In genomic region chr9:20976961-20977689, GRCm38 (mm10) we compare ENCODE assay signal across 8 mouse cellular contexts. TPM values are rescaled to one million over a fixed set of nuclear protein-coding genes. Genes with fewer than 3 reads are reported as not detected.
DNase-seq lines count a peak whose midpoint lies in the region; ATAC-seq and TF ChIP-seq lines count a peak whose summit lies in the region.

No protein-coding gene starts in this region.

- ATAC-seq in heart, embryonic 16.5 days (replicated peaks; ENCODE audit: extremely low read depth, insufficient read depth, low FRiP score) = no peak
- ATAC-seq in hindbrain, postnatal 0 days = no peak
- ATAC-seq in midbrain, embryonic 16.5 days = no peak
- no peak for ATAC-seq in CD4-positive, CD25-positive, alpha-beta regulatory T cell, adult 4 months

- H3K4me1 ChIP-seq in heart, embryonic 16.5 days (ENCODE audit: control insufficient read depth, insufficient read depth, low read length) = peaks cover 40% of the 10 kb centered on the region
- H3K4me1 ChIP-seq in hindbrain, postnatal 0 days (ENCODE audit: insufficient read depth, low read length) = peaks cover 16% of the 10 kb centered on the region
- peaks cover 11% of the 10 kb centered on the region; the same call in 1 of the 2 replicates for H3K4me1 ChIP-seq in midbrain, embryonic 16.5 days (ENCODE audit: control insufficient read depth, insufficient read depth, low read length)

- peak; percentile 11; the same call in 1 of the 2 replicates for TF ChIP-seq CTCF in hindbrain, postnatal 0 days (IDR thresholded peaks at IDR 0.05; ENCODE audit: low read depth)

- no peaks in the 10 kb centered on the region for H3K27me3 ChIP-seq in heart, embryonic 16.5 days (ENCODE audit: control insufficient read depth, insufficient read depth, low read length)
- no peaks in the 10 kb centered on the region for H3K27me3 ChIP-seq in hindbrain, postnatal 0 days (ENCODE audit: insufficient read depth, low read length)
- H3K27me3 ChIP-seq in midbrain, embryonic 16.5 days (ENCODE audit: control insufficient read depth, insufficient read depth, low read depth, low read length) = no peaks in the 10 kb centered on the region

- DNase-seq in heart, adult 18-20 months = no peak
- peak; percentile 67 for DNase-seq in adipocyte (ENCODE audit: low spot score)
- no peak for DNase-seq in hindbrain, postnatal 0 days (ENCODE audit: low spot score)
- no peak for DNase-seq in cerebellum, postnatal 4 days (ENCODE audit: low spot score in 2 of 2)
- no peak for DNase-seq in layer of hippocampus, postnatal 14 days (ENCODE audit: low spot score in 2 of 2)

- H3K4me3 ChIP-seq in heart, embryonic 16.5 days (ENCODE audit: low read length) = peak overlapping the region; percentile 94
- peak overlapping the region; percentile 71 for H3K4me3 ChIP-seq in hindbrain, postnatal 0 days (ENCODE audit: low read length)
- H3K4me3 ChIP-seq in midbrain, embryonic 16.5 days (ENCODE audit: low read depth, low read length) = peak overlapping the region; percentile 81

- no peaks in the 10 kb centered on the region for H3K9me3 ChIP-seq in heart, embryonic 16.5 days (replicated peaks; ENCODE audit: control insufficient read depth, low read length)
- H3K9me3 ChIP-seq in hindbrain, postnatal 0 days (ENCODE audit: low read length) = no peaks in the 10 kb centered on the region
- H3K9me3 ChIP-seq in midbrain, embryonic 16.5 days (replicated peaks; ENCODE audit: control insufficient read depth, low read length, poor library complexity, severe bottlenecking) = no peaks in the 10 kb centered on the region

- H3K4me2 ChIP-seq in heart, embryonic 16.5 days (ENCODE audit: low read depth, low read length) = peak overlapping the region; percentile 88
- H3K4me2 ChIP-seq in hindbrain, postnatal 0 days (ENCODE audit: low read depth, low read length) = peak overlapping the region; percentile 100
- H3K4me2 ChIP-seq in midbrain, embryonic 16.5 days (ENCODE audit: low read length) = peak overlapping the region; percentile 98

- H3K27ac ChIP-seq in heart, embryonic 16.5 days (ENCODE audit: low read length) = peak overlapping the region; percentile 95
- no peak overlapping the region for H3K27ac ChIP-seq in hindbrain, postnatal 0 days
- no peak overlapping the region for H3K27ac ChIP-seq in midbrain, embryonic 16.5 days (ENCODE audit: low read length)

- WGBS in heart, embryonic 16.5 days = 1% methylated on average over 4 of the region's 4 CpGs
- WGBS in hindbrain, postnatal 0 days = 3% methylated on average over 4 of the region's 4 CpGs
- WGBS in midbrain, embryonic 16.5 days = 1% methylated on average over 4 of the region's 4 CpGs

- peak overlapping the region; percentile 93 for H3K9ac ChIP-seq in heart, embryonic 16.5 days (ENCODE audit: low read length)
- H3K9ac ChIP-seq in hindbrain, postnatal 0 days (replicated peaks; ENCODE audit: low read length) = peak overlapping the region; percentile 61
- peak overlapping the region; percentile 78 for H3K9ac ChIP-seq in midbrain, embryonic 16.5 days (ENCODE audit: low read depth, low read length)

- H3K36me3 ChIP-seq in heart, embryonic 16.5 days (ENCODE audit: control insufficient read depth, insufficient read depth) = no peaks in the 10 kb centered on the region
- H3K36me3 ChIP-seq in hindbrain, postnatal 0 days (ENCODE audit: insufficient read depth, low read length) = no peaks in the 10 kb centered on the region
- H3K36me3 ChIP-seq in midbrain, embryonic 16.5 days (ENCODE audit: control insufficient read depth, insufficient read depth, low read length) = no peaks in the 10 kb centered on the region

RNA-seq across cellular contexts. Expression of gene S1pr2, which starts 0.5 kb away (rescaled TPM):
- 18.2 and 23.7 TPM in 2 replicates for polyA plus RNA-seq in heart, embryonic 16.5 days (2015; fragmentation: Nextera tagmentation; extraction: Ambion mirVana)
- 1 to 10 TPM; 1.4 to 2.0 TPM for total RNA-seq in heart, adult 18-20 months (2021)
- 3.4 and 6.0 TPM in 2 replicates for total RNA-seq in hindbrain, postnatal 0 days (2014; rRNA removed)
- 6.9 and 8.5 TPM in 2 replicates for polyA plus RNA-seq in hindbrain, postnatal 0 days (2015; fragmentation: Nextera tagmentation; extraction: Ambion mirVana)
- polyA plus RNA-seq in midbrain, embryonic 16.5 days (2015; fragmentation: Nextera tagmentation; extraction: Ambion mirVana) = 9.7 and 10.3 TPM in 2 replicates
- polyA plus RNA-seq in CD4-positive, CD25-positive, alpha-beta regulatory T cell, adult 4 months (2017; shearing (Covaris generic)) = 1 to 10 TPM; 3.2 to 5.6 TPM
- 1 to 10 TPM; 2.1 to 3.5 TPM for total RNA-seq in layer of hippocampus, postnatal 14 days (2021)

RNA-seq across cellular contexts. Expression of gene Dnmt1, which starts 17.4 kb away (rescaled TPM):
- polyA plus RNA-seq in heart, embryonic 16.5 days (2015; fragmentation: Nextera tagmentation; extraction: Ambion mirVana) = 56.1 and 63.1 TPM in 2 replicates
- total RNA-seq in heart, adult 18-20 months (2021) = 10 to 100 TPM; 10.3 to 12.6 TPM
- total RNA-seq in hindbrain, postnatal 0 days (2014; rRNA removed) = 78.2 and 86.5 TPM in 2 replicates
- 36.1 and 36.2 TPM in 2 replicates for polyA plus RNA-seq in hindbrain, postnatal 0 days (2015; fragmentation: Nextera tagmentation; extraction: Ambion mirVana)
- 67.7 and 71.7 TPM in 2 replicates for polyA plus RNA-seq in midbrain, embryonic 16.5 days (2015; fragmentation: Nextera tagmentation; extraction: Ambion mirVana)
- polyA plus RNA-seq in CD4-positive, CD25-positive, alpha-beta regulatory T cell, adult 4 months (2017; shearing (Covaris generic)) = 10 to 100 TPM; 43.0 to 75.2 TPM
- total RNA-seq in layer of hippocampus, postnatal 14 days (2021) = 10 to 100 TPM; 35.5 to 37.1 TPM

RNA-seq across cellular contexts. Expression of gene Mrpl4, which starts 25.4 kb away (rescaled TPM):
- polyA plus RNA-seq in heart, embryonic 16.5 days (2015; fragmentation: Nextera tagmentation; extraction: Ambion mirVana) = 170 and 173 TPM in 2 replicates
- total RNA-seq in heart, adult 18-20 months (2021) = 100 to 1,000 TPM; 130 to 138 TPM
- total RNA-seq in hindbrain, postnatal 0 days (2014; rRNA removed) = 104 and 107 TPM in 2 replicates
- 117 and 124 TPM in 2 replicates for polyA plus RNA-seq in hindbrain, postnatal 0 days (2015; fragmentation: Nextera tagmentation; extraction: Ambion mirVana)
- 101 and 104 TPM in 2 replicates for polyA plus RNA-seq in midbrain, embryonic 16.5 days (2015; fragmentation: Nextera tagmentation; extraction: Ambion mirVana)
- 100 to 1,000 TPM in 1 of 2 experiments, 10 to 100 TPM in 1; 94.9 to 122 TPM for polyA plus RNA-seq in CD4-positive, CD25-positive, alpha-beta regulatory T cell, adult 4 months (2017; shearing (Covaris generic))
- 10 to 100 TPM; 60.4 to 62.8 TPM for total RNA-seq in layer of hippocampus, postnatal 14 days (2021)

RNA-seq across cellular contexts. Expression of gene Icam1, which starts 38.7 kb away (rescaled TPM):
- polyA plus RNA-seq in heart, embryonic 16.5 days (2015; fragmentation: Nextera tagmentation; extraction: Ambion mirVana) = 23.8 and 29.6 TPM in 2 replicates
- 1 to 10 TPM; 8.7 to 9.1 TPM for total RNA-seq in heart, adult 18-20 months (2021)
- 4.3 and 5.0 TPM in 2 replicates for total RNA-seq in hindbrain, postnatal 0 days (2014; rRNA removed)
- polyA plus RNA-seq in hindbrain, postnatal 0 days (2015; fragmentation: Nextera tagmentation; extraction: Ambion mirVana) = 3.8 and 4.4 TPM in 2 replicates
- 3.0 and 3.1 TPM in 2 replicates for polyA plus RNA-seq in midbrain, embryonic 16.5 days (2015; fragmentation: Nextera tagmentation; extraction: Ambion mirVana)
- polyA plus RNA-seq in CD4-positive, CD25-positive, alpha-beta regulatory T cell, adult 4 months (2017; shearing (Covaris generic)) = 100 to 1,000 TPM in 1 of 2 experiments, 10 to 100 TPM in 1; 66.8 to 106 TPM
- total RNA-seq in layer of hippocampus, postnatal 14 days (2021) = 1 to 10 TPM; 2.9 to 3.2 TPM

RNA-seq across cellular contexts. Expression of gene Icam4, which starts 52.0 kb away (rescaled TPM):
- 2.0 and 3.0 TPM in 2 replicates for polyA plus RNA-seq in heart, embryonic 16.5 days (2015; fragmentation: Nextera tagmentation; extraction: Ambion mirVana)
- 1 to 10 TPM; 1.2 to 1.3 TPM for total RNA-seq in heart, adult 18-20 months (2021)
- not detected in 2 replicates for total RNA-seq in hindbrain, postnatal 0 days (2014; rRNA removed)
- 0.15 TPM in 1 of 2 replicates, not detected in the other for polyA plus RNA-seq in hindbrain, postnatal 0 days (2015; fragmentation: Nextera tagmentation; extraction: Ambion mirVana)
- polyA plus RNA-seq in midbrain, embryonic 16.5 days (2015; fragmentation: Nextera tagmentation; extraction: Ambion mirVana) = 0.24 TPM in 1 of 2 replicates, not detected in the other
- 1 to 10 TPM; 2.7 to 3.5 TPM for polyA plus RNA-seq in CD4-positive, CD25-positive, alpha-beta regulatory T cell, adult 4 months (2017; shearing (Covaris generic))
- under 1 TPM; 0.41 to 0.44 TPM for total RNA-seq in layer of hippocampus, postnatal 14 days (2021)
